Mouse (Mus musculus): Measurements from ENCODE around the gene Kl. TPM values are rescaled to one million over a fixed set of nuclear protein-coding genes. Genes with fewer than 3 reads are reported as not detected.

Kl gene
- polyA plus RNA-seq, 1 experiment from 2014 or later: 1.2 TPM

GRCm38 (mm10) chr5:150919961-150920360, 32.4 kb upstream of the Kl start:
- Histone ChIP-seq H3K9me3 (ENCODE audit: control insufficient read depth, low read length) (no peaks in the 10 kb centered on the region), H3K27ac (no peak overlapping the region), H3K4me2 (replicated peaks) (no peak overlapping the region), H3K27me3 (ENCODE audit: control insufficient read depth, insufficient read depth, low read length) (no peaks in the 10 kb centered on the region), H3K36me3 (replicated peaks; ENCODE audit: control insufficient read depth, insufficient read depth) (no peaks in the 10 kb centered on the region), H3K9ac (no peak overlapping the region), H3K4me3 (replicated peaks; ENCODE audit: low read length) (no peak overlapping the region), H3K4me1 (replicated peaks; ENCODE audit: control insufficient read depth, insufficient read depth, low read length) (no peaks in the 10 kb centered on the region)
- no peak for ATAC-seq (ENCODE audit: low FRiP score)
- DNase-seq (ENCODE audit: low spot score): no peak
- WGBS: 42% methylated on average over 2 of the region's 2 CpGs

GRCm38 (mm10) chr5:150929406-150929805, 23.0 kb upstream of the Kl start:
- no peak overlapping the region for H3K4me3 ChIP-seq (replicated peaks; ENCODE audit: low read length)
- DNase-seq (ENCODE audit: low spot score) (no peak), ATAC-seq (ENCODE audit: low FRiP score) (no peak)
- H3K4me1 ChIP-seq (replicated peaks; ENCODE audit: control insufficient read depth, insufficient read depth, low read length): no peaks in the 10 kb centered on the region
- 83% methylated on average over 2 of the region's 2 CpGs for WGBS
- H3K27me3 ChIP-seq (ENCODE audit: control insufficient read depth, insufficient read depth, low read length): no peaks in the 10 kb centered on the region
- no peak overlapping the region for H3K9ac ChIP-seq
- H3K4me2 ChIP-seq (replicated peaks): no peak overlapping the region
- no peak overlapping the region for H3K27ac ChIP-seq
- H3K36me3 ChIP-seq (replicated peaks; ENCODE audit: control insufficient read depth, insufficient read depth): no peaks in the 10 kb centered on the region
- H3K9me3 ChIP-seq (ENCODE audit: control insufficient read depth, low read length): no peaks in the 10 kb centered on the region

- Histone ChIP-seq H3K9ac (no peak overlapping the region), H3K9me3 (ENCODE audit: control insufficient read depth, low read length) (no peaks in the 10 kb centered on the region), H3K4me2 (replicated peaks) (no peak overlapping the region), H3K36me3 (replicated peaks; ENCODE audit: control insufficient read depth, insufficient read depth) (no peaks in the 10 kb centered on the region), H3K4me1 (replicated peaks; ENCODE audit: control insufficient read depth, insufficient read depth, low read length) (peaks cover 8% of the 10 kb centered on the region), H3K27me3 (ENCODE audit: control insufficient read depth, insufficient read depth, low read length) (no peaks in the 10 kb centered on the region), H3K4me3 (replicated peaks; ENCODE audit: low read length) (no peak overlapping the region), H3K27ac (no peak overlapping the region)
- no peak for DNase-seq (ENCODE audit: low spot score)
- ATAC-seq (ENCODE audit: low FRiP score): no peak
- WGBS: 63% methylated on average over 2 of the region's 2 CpGs
Measured at GRCm38 (mm10) chr5:150932596-150932995, 19.8 kb upstream of the Kl start.

- no peak for DNase-seq (ENCODE audit: low spot score)
- no peaks in the 10 kb centered on the region for H3K9me3 ChIP-seq (ENCODE audit: control insufficient read depth, low read length)
- H3K27me3 ChIP-seq (ENCODE audit: control insufficient read depth, insufficient read depth, low read length): no peaks in the 10 kb centered on the region
- no peak overlapping the region for H3K4me2 ChIP-seq (replicated peaks)
- H3K4me3 ChIP-seq (replicated peaks; ENCODE audit: low read length): no peak overlapping the region
- ATAC-seq (ENCODE audit: low FRiP score): no peak
- H3K27ac ChIP-seq: no peak overlapping the region
- H3K4me1 ChIP-seq (replicated peaks; ENCODE audit: control insufficient read depth, insufficient read depth, low read length): peaks cover 8% of the 10 kb centered on the region
- no peaks in the 10 kb centered on the region for H3K36me3 ChIP-seq (replicated peaks; ENCODE audit: control insufficient read depth, insufficient read depth)
- WGBS: 43% methylated on average over 5 of the region's 5 CpGs
- H3K9ac ChIP-seq: no peak overlapping the region
Measured at GRCm38 (mm10) chr5:150936213-150936612, 16.2 kb upstream of the Kl start.

- no peaks in the 10 kb centered on the region for H3K36me3 ChIP-seq (replicated peaks; ENCODE audit: control insufficient read depth, insufficient read depth)
- no peak overlapping the region for H3K9ac ChIP-seq
- WGBS: 74% methylated on average over 4 of the region's 4 CpGs
- no peaks in the 10 kb centered on the region for H3K9me3 ChIP-seq (ENCODE audit: control insufficient read depth, low read length)
- no peak for ATAC-seq (ENCODE audit: low FRiP score)
- no peak overlapping the region for H3K4me3 ChIP-seq (replicated peaks; ENCODE audit: low read length)
- peaks cover 8% of the 10 kb centered on the region for H3K4me1 ChIP-seq (replicated peaks; ENCODE audit: control insufficient read depth, insufficient read depth, low read length)
- no peak overlapping the region for H3K27ac ChIP-seq
- no peak overlapping the region for H3K4me2 ChIP-seq (replicated peaks)
- H3K27me3 ChIP-seq (ENCODE audit: control insufficient read depth, insufficient read depth, low read length): no peaks in the 10 kb centered on the region
- DNase-seq (ENCODE audit: low spot score): no peak
Measured at GRCm38 (mm10) chr5:150936807-150937206, 15.6 kb upstream of the Kl start.

- Histone ChIP-seq H3K27ac (no peak overlapping the region), H3K4me3 (replicated peaks; ENCODE audit: low read length) (no peak overlapping the region), H3K4me2 (replicated peaks) (no peak overlapping the region), H3K9ac (no peak overlapping the region), H3K4me1 (replicated peaks; ENCODE audit: control insufficient read depth, insufficient read depth, low read length) (peaks cover 8% of the 10 kb centered on the region), H3K27me3 (ENCODE audit: control insufficient read depth, insufficient read depth, low read length) (no peaks in the 10 kb centered on the region), H3K9me3 (ENCODE audit: control insufficient read depth, low read length) (no peaks in the 10 kb centered on the region), H3K36me3 (replicated peaks; ENCODE audit: control insufficient read depth, insufficient read depth) (no peaks in the 10 kb centered on the region)
- 57% methylated on average over 2 of the region's 2 CpGs for WGBS
- ATAC-seq (ENCODE audit: low FRiP score): no peak
- no peak for DNase-seq (ENCODE audit: low spot score)
Measured at GRCm38 (mm10) chr5:150937501-150937900, 14.9 kb upstream of the Kl start.

GRCm38 (mm10) chr5:150945576-150945975, 6.8 kb upstream of the Kl start:
- H3K4me3 ChIP-seq (replicated peaks; ENCODE audit: low read length): no peak overlapping the region
- no peaks in the 10 kb centered on the region for H3K9me3 ChIP-seq (ENCODE audit: control insufficient read depth, low read length)
- no peaks in the 10 kb centered on the region for H3K36me3 ChIP-seq (replicated peaks; ENCODE audit: control insufficient read depth, insufficient read depth)
- ATAC-seq (ENCODE audit: low FRiP score) (no peak), DNase-seq (ENCODE audit: low spot score) (no peak)
- H3K27me3 ChIP-seq (ENCODE audit: control insufficient read depth, insufficient read depth, low read length): no peaks in the 10 kb centered on the region
- no peak overlapping the region for H3K27ac ChIP-seq
- WGBS: 97% methylated on average over 2 of the region's 2 CpGs
- no peak overlapping the region for H3K4me2 ChIP-seq (replicated peaks)
- no peaks in the 10 kb centered on the region for H3K4me1 ChIP-seq (replicated peaks; ENCODE audit: control insufficient read depth, insufficient read depth, low read length)
- no peak overlapping the region for H3K9ac ChIP-seq

- ATAC-seq (ENCODE audit: low FRiP score): no peak
- H3K9me3 ChIP-seq (ENCODE audit: control insufficient read depth, low read length): no peaks in the 10 kb centered on the region
- no peak overlapping the region for H3K4me3 ChIP-seq (replicated peaks; ENCODE audit: low read length)
- no peaks in the 10 kb centered on the region for H3K36me3 ChIP-seq (replicated peaks; ENCODE audit: control insufficient read depth, insufficient read depth)
- no peak overlapping the region for H3K4me2 ChIP-seq (replicated peaks)
- peaks cover 12% of the 10 kb centered on the region for H3K27me3 ChIP-seq (ENCODE audit: control insufficient read depth, insufficient read depth, low read length)
- no peak for DNase-seq (ENCODE audit: low spot score)
- no peak overlapping the region for H3K27ac ChIP-seq
- H3K9ac ChIP-seq: no peak overlapping the region
- WGBS: 78% methylated on average over 3 of the region's 3 CpGs
- peaks cover 10% of the 10 kb centered on the region for H3K4me1 ChIP-seq (replicated peaks; ENCODE audit: control insufficient read depth, insufficient read depth, low read length)
Measured at GRCm38 (mm10) chr5:150949131-150949530, 3.3 kb upstream of the Kl start.

GRCm38 (mm10) chr5:150951325-150951724, 1.1 kb upstream of the Kl start:
- H3K36me3 ChIP-seq (replicated peaks; ENCODE audit: control insufficient read depth, insufficient read depth): no peaks in the 10 kb centered on the region
- 88% methylated on average over 7 of the region's 7 CpGs for WGBS
- H3K9me3 ChIP-seq (ENCODE audit: control insufficient read depth, low read length): no peaks in the 10 kb centered on the region
- peaks cover 10% of the 10 kb centered on the region for H3K4me1 ChIP-seq (replicated peaks; ENCODE audit: control insufficient read depth, insufficient read depth, low read length)
- H3K27me3 ChIP-seq (ENCODE audit: control insufficient read depth, insufficient read depth, low read length): peaks cover 12% of the 10 kb centered on the region
- H3K27ac ChIP-seq: no peak overlapping the region
- H3K4me2 ChIP-seq (replicated peaks): no peak overlapping the region
- H3K4me3 ChIP-seq (replicated peaks; ENCODE audit: low read length): no peak overlapping the region
- no peak for ATAC-seq (ENCODE audit: low FRiP score)
- DNase-seq (ENCODE audit: low spot score): no peak
- H3K9ac ChIP-seq: no peak overlapping the region
